Mouse (Mus musculus): ENCODE results near the gene Dock4.

Dock4 gene

GRCm38 (mm10) chr12:40654312-40654711, 208.6 kb downstream of the Dock4 start:
- no peak for DNase-seq (ENCODE audit: low read depth, low spot score)

GRCm38 (mm10) chr12:40655861-40656260, 210.1 kb downstream of the Dock4 start:
- no peak for DNase-seq (ENCODE audit: low read depth, low spot score)

- DNase-seq (ENCODE audit: low read depth, low spot score): no peak
These were observed 210.7 kb downstream of the Dock4 start for GRCm38 (mm10) chr12:40656438-40656837.

GRCm38 (mm10) chr12:40657229-40657885, 211.6 kb downstream of the Dock4 start:
- no peak for DNase-seq (ENCODE audit: low read depth, low spot score)

GRCm38 (mm10) chr12:40659689-40660088, 213.9 kb downstream of the Dock4 start:
- DNase-seq (ENCODE audit: low read depth, low spot score): no peak

GRCm38 (mm10) chr12:40669460-40669859, 223.7 kb downstream of the Dock4 start:
- no peak for DNase-seq (ENCODE audit: low read depth, low spot score)

GRCm38 (mm10) chr12:40670766-40671165, 225.0 kb downstream of the Dock4 start:
- no peak for DNase-seq (ENCODE audit: low read depth, low spot score)

- DNase-seq (ENCODE audit: low read depth, low spot score): no peak
These were observed 234.0 kb downstream of the Dock4 start for GRCm38 (mm10) chr12:40679713-40680112.

- DNase-seq (ENCODE audit: low read depth, low spot score): peak; percentile 73
These were observed 234.8 kb downstream of the Dock4 start for GRCm38 (mm10) chr12:40680551-40680950.

- DNase-seq (ENCODE audit: low read depth, low spot score): no peak
These were observed 245.7 kb downstream of the Dock4 start for GRCm38 (mm10) chr12:40691444-40691843.

- no peak for DNase-seq (ENCODE audit: low read depth, low spot score)
These were observed 248.4 kb downstream of the Dock4 start for GRCm38 (mm10) chr12:40694082-40694721.

GRCm38 (mm10) chr12:40698330-40698729, 252.6 kb downstream of the Dock4 start:
- no peak for DNase-seq (ENCODE audit: low read depth, low spot score)

- no peak for DNase-seq (ENCODE audit: low read depth, low spot score)
These were observed 256.6 kb downstream of the Dock4 start for GRCm38 (mm10) chr12:40702233-40702792.

GRCm38 (mm10) chr12:40704296-40704695, 258.5 kb downstream of the Dock4 start:
- DNase-seq (ENCODE audit: low read depth, low spot score): no peak

GRCm38 (mm10) chr12:40707108-40707507, 261.4 kb downstream of the Dock4 start:
- no peak for DNase-seq (ENCODE audit: low read depth, low spot score)

- DNase-seq (ENCODE audit: low read depth, low spot score): no peak
These were observed 263.3 kb downstream of the Dock4 start for GRCm38 (mm10) chr12:40709094-40709493.

- no peak for DNase-seq (ENCODE audit: low read depth, low spot score)
These were observed 266.5 kb downstream of the Dock4 start for GRCm38 (mm10) chr12:40712235-40712634.

GRCm38 (mm10) chr12:40714288-40714687, 268.5 kb downstream of the Dock4 start:
- DNase-seq (ENCODE audit: low read depth, low spot score): no peak

GRCm38 (mm10) chr12:40715174-40715573, 269.4 kb downstream of the Dock4 start:
- no peak for DNase-seq (ENCODE audit: low read depth, low spot score)

- DNase-seq (ENCODE audit: low read depth, low spot score): no peak
These were observed 282.6 kb downstream of the Dock4 start for GRCm38 (mm10) chr12:40728373-40728772.

- DNase-seq (ENCODE audit: low read depth, low spot score): no peak
These were observed 285.0 kb downstream of the Dock4 start for GRCm38 (mm10) chr12:40730756-40731155.

GRCm38 (mm10) chr12:40745501-40745900, 299.7 kb downstream of the Dock4 start:
- DNase-seq (ENCODE audit: low read depth, low spot score): no peak

- no peak for DNase-seq (ENCODE audit: low read depth, low spot score)
These were observed 300.3 kb downstream of the Dock4 start for GRCm38 (mm10) chr12:40746081-40746480.

Measured in CD4-positive, CD25-positive, alpha-beta regulatory T cell, adult 2 months (primary cell).